Comparison of ENCODE assay signal across 22 mouse cellular contexts in the genomic region with DNA sequence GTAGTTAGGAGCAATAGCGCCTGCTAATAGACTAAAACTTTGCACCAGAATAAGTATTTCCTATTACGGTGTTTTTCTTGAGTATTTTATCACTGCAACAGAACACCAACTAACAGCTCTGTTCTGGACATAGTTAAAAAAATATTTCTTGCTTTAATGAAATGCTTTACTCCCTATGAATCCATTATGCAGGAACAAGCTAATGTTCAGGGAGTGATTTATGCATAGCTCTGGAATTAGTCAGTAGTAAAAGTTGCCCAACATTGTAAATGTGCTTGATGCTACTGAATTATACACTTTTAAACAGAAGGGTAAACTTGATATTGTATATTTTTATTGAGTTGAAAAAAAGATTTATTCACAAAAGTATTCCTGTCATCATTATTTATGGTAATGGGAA.
"Had no signal": no experiment of that assay in that cellular context is flagged by ENCODE, and none has a peak within 500 bp of the region (broad histone marks: within the 10 kb centered on the region; RNA-seq: fewer than 3 reads in every experiment).

No protein-coding gene starts in this region.

- H3K36me3 ChIP-seq: limb, embryonic 10.5 days; limb, embryonic 13.5 days; liver, embryonic 12.5 days; liver, embryonic 15.5 days; lung, embryonic 15.5 days; midbrain, embryonic 10.5 days; midbrain, embryonic 15.5 days; neural tube, embryonic 13.5 days; stomach, embryonic 15.5 days had no signal

- H3K9me3 ChIP-seq: limb, embryonic 10.5 days; limb, embryonic 13.5 days; liver, embryonic 12.5 days; liver, embryonic 15.5 days; lung, embryonic 15.5 days; megakaryocyte, embryonic 14.5 days; midbrain, embryonic 10.5 days; midbrain, embryonic 15.5 days; neural tube, embryonic 13.5 days; stomach, embryonic 15.5 days had no signal

- H3K27me3 ChIP-seq: limb, embryonic 13.5 days; liver, embryonic 12.5 days; liver, embryonic 15.5 days; lung, embryonic 15.5 days; megakaryocyte, embryonic 14.5 days; midbrain, embryonic 15.5 days; neural tube, embryonic 13.5 days; stomach, embryonic 15.5 days had no signal

- H3K4me1 ChIP-seq: liver, embryonic 15.5 days; lung, embryonic 15.5 days; megakaryocyte, embryonic 14.5 days; midbrain, embryonic 10.5 days; midbrain, embryonic 15.5 days; neural tube, embryonic 13.5 days; stomach, embryonic 15.5 days had no signal

- H3K27ac ChIP-seq: limb, embryonic 10.5 days; limb, embryonic 13.5 days; liver, embryonic 12.5 days; liver, embryonic 15.5 days; lung, embryonic 15.5 days; midbrain, embryonic 10.5 days; midbrain, embryonic 15.5 days; neural tube, embryonic 13.5 days; stomach, embryonic 15.5 days had no signal

- H3K4me2 ChIP-seq: limb, embryonic 13.5 days; liver, embryonic 12.5 days; liver, embryonic 15.5 days; lung, embryonic 15.5 days; midbrain, embryonic 15.5 days; neural tube, embryonic 13.5 days; stomach, embryonic 15.5 days had no signal

- DNase-seq: kidney, postnatal 10 days; kidney, postnatal 4 days; liver; lung, adult 18-20 months; lung, postnatal 10 days; lung, postnatal 36 days; retina, postnatal 1 day; right cerebral cortex, postnatal 25 days; spleen, adult 18-20 months; thymus, adult 18-20 months; thymus, postnatal 36 days had no signal

- H3K9ac ChIP-seq: limb, embryonic 13.5 days; liver, embryonic 12.5 days; liver, embryonic 15.5 days; lung, embryonic 15.5 days; midbrain, embryonic 15.5 days; neural tube, embryonic 13.5 days; stomach, embryonic 15.5 days had no signal

- H3K4me3 ChIP-seq: limb, embryonic 10.5 days; limb, embryonic 13.5 days; liver, embryonic 12.5 days; liver, embryonic 15.5 days; lung, embryonic 15.5 days; megakaryocyte, embryonic 14.5 days; midbrain, embryonic 10.5 days; midbrain, embryonic 15.5 days; neural tube, embryonic 13.5 days; stomach, embryonic 15.5 days had no signal

- ATAC-seq: intestine, postnatal 0 days; liver, embryonic 12.5 days; midbrain, embryonic 15.5 days had no signal
